Mouse (Mus musculus) fat pad, adult 2 months (tissue): ENCODE results near the gene Dusp18.
A peak's percentile ranks its signal among the peaks of the same experiment; 100 is the strongest.

Experiments
- DNase-seq: peaks from one replicate; pipeline ENCODE4 v3.0.0-alpha.2; 2011; ENCODE audit warnings: low read depth, low spot score; ENCODE audit errors: extremely low read depth

The Dusp18 gene

DNA sequence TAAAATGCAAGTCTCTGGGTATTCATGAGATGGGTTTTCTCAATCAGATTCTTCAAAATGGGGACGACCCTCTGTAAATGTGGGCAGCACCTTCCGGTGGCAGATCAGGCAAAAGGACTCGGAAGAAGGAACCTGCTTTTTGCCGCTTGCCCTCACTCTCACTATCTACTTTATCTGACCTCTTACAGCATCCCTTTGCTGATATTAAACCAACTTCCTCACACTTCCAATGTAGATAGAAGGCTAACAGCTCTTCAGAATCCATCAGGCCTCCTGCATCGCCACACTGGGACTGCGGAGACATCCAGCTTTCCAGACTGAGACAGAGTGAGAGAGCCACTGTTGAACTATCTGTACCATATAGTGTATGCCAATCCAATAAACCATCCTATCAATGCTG lies 27.7 kb downstream of the Dusp18 start:
- no peak for DNase-seq

DNA sequence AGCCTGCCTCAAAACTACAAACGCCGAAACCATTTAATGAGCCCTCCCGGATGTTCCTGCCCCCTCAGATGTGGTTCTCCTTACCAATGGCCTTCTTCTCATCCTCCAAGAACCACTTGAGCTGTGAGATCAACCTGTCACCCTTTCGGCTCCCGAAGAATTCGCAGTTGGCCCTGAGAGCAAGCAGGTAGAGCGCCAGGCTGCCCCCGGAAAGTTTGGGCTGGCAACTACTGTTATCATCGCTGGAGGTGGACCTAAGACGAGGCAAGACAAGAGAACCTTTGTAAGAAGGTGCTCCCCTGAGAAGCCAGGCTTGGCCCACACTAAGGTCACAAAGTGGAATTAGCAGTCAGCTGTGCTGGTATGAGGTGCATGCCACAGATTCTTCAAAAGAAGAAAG lies 30.9 kb downstream of the Dusp18 start:
- no peak for DNase-seq

DNA sequence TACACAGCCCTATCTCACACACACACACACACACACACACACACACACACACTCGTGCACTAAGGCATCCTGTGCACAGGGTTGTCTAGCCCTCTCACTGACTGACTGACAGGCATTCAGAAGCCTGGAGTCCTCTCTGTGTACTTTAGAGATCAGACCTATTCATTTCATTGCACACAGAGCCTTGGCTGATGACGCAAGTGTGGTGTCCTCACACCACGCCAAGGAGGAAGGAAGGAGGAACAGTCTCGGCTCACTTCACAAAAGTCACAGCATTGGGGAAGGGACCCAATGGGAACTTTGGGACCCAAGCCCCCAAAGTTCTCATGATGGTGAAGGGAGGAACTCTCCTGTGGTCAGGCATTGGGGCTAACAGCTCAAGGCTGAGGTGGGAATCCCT lies 35.0 kb downstream of the Dusp18 start:
- DNase-seq: no peak

DNA sequence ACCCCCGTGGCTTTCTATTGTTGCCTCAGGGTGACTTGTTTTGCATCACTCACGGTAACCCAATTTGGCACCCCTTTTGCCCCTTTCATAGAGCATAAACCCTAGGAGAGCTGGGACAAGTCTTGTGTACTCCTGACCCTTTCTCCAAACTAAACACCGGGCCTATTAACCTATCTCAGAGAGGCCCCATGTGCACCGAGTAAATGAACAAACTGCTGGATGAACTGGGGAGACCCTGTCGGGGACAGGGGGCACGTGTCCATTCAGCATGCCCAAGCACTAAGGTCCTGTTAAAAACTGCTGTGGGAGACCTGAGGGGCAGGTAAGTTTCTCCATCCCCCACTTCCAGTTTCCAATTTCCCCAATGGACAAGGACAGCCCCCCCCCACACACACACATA lies 35.9 kb downstream of the Dusp18 start:
- DNase-seq: no peak

- peak; percentile 79 for DNase-seq
Observed at GRCm38 (mm10) chr11:3931511-3932211, 36.6 kb downstream of the Dusp18 start, which contains the start of gene Tcn2. Gene Tcn2, minus strand, starts transcription at chr11:3932159.

DNA sequence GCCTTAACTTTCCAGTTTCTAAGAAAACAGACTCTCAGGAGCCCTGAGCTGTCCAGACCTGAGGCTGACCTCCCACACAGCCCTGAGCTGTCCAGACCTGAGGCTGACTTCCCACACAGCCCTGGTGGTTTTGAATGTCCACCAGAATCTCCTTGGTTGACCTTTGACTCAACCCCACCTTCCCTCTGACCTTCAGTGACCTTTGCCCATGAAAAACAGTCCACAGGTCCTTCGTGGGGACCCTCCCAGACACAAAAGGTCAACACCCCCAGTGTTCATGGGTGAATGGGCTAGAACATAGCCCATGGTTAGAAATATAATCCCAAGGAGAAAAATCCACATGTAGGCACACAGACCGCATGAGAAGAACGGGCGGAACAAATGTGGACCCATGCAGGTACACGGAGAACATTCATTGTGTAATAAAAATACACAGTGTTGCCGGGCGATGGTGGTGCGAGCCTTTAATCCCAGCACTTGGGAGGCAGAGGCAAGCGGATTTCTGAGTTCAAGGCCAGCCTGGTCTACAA lies 38.8 kb downstream of the Dusp18 start:
- DNase-seq: no peak

- DNase-seq: no peak
Observed at GRCm38 (mm10) chr11:3935135-3935534, 40.1 kb downstream of the Dusp18 start.

GRCm38 (mm10) chr11:3936318-3936717 lies 41.3 kb downstream of the Dusp18 start:
- no peak for DNase-seq

- no peak for DNase-seq
Observed at GRCm38 (mm10) chr11:3937321-3937874, 42.4 kb downstream of the Dusp18 start.

GRCm38 (mm10) chr11:3941371-3941770 lies 46.3 kb downstream of the Dusp18 start:
- no peak for DNase-seq

DNA sequence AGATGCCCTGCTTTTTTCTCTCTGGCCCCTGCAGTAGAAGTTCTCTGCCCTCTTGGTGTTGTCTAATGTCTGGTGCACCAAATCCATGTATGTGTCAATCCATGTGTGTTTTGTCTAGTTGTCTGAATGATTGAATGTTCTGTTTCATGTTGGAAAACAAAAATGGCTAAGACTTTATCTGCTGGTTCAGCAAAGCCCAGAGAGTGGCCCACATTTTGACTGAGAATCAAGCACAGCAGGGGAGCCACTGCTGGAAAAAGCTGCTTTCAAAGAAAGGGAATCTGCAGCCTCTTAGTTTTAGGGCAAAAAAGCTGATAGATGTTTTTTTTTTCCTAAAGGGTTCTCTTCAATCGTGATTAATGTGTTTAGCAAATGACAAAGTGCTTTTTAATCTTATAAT lies 51.3 kb downstream of the Dusp18 start:
- DNase-seq: no peak
